Mouse (Mus musculus) ovary, postnatal 10 days (tissue): ENCODE data around the gene Tmem51.

Experiments used
- DNase-seq: peaks from one replicate; pipeline ENCODE4 v3.0.0; 2022; ENCODE audit warnings: low spot score

Tmem51 gene

DNA sequence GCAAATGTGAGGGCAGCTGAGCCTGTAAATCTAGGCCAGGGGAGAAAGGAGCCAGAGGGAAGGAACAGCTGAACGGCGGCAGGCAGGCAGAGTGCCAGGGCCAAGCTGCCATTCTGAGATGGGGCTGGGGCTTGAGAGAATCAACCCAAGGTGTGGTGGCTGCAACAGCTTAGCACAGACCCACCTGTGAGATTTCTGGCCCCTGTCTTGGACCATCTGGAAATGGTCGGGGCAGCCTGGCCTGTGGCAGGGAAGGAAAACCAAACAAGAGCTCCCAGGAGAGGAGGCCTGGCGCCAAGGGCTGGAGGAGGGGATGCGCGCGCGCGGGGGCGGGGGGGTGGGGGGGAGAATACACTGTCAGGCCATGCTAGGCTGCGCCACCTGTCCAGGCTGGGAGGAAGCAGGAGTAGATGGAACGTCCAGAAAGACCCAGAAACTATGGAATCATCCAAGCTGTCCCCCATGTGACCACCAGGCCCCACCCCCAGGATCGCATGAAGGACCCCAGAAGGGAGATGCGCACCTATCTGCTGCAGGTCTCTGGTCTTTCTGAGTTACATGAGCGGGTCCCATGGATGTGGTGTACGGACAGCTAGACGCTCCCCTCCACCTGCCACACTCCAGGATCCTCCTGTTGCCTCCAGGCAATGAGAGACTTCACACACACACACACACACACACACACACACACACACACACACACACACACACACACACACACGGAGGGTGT, 3.0 kb downstream of the Tmem51 start:
- no peak for DNase-seq

- DNase-seq = no peak
Observed at GRCm38 (mm10) chr4:142080487-142080767, 3.7 kb downstream of the Tmem51 start.

DNA sequence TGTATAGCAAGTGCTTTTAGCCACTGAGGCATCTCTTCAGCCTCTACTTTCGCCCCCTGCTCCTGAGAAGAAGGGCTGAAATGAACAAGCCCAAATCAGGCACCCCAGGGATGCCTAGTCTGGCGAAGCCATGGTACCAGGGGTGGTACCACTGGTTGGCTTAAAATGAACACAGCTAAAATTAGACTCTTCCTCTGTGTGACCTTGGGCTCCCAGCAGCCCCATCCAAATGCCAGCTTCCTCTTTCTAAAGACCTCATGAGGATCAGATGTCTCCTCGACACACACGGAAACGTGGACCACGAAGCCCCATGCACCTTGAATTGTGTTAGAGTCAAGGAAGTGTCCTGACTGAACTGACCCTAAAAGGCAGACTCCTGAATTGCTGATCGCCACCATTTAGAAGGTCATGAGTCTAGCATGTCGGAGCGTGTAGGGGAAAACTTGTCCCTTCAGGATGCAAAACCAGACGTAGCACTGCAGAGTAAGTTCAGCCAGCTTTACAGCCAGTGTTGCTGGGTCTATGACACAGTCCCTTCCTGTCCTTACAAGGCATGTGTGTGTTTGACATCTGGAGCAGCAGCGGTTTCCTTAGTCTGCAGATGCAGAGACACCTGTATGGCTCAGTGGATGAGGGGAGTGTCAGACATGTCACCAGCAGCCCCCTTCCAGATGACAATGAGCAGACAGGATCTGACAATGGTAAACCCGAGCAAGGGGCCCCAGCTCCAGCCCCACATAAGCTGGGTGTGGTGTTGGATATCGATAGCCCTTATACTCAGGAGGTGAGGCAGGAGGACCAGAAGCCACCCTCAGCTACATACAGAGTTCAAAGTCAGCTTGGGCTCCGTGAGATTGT, 4.2 kb downstream of the Tmem51 start:
- no peak for DNase-seq

DNA sequence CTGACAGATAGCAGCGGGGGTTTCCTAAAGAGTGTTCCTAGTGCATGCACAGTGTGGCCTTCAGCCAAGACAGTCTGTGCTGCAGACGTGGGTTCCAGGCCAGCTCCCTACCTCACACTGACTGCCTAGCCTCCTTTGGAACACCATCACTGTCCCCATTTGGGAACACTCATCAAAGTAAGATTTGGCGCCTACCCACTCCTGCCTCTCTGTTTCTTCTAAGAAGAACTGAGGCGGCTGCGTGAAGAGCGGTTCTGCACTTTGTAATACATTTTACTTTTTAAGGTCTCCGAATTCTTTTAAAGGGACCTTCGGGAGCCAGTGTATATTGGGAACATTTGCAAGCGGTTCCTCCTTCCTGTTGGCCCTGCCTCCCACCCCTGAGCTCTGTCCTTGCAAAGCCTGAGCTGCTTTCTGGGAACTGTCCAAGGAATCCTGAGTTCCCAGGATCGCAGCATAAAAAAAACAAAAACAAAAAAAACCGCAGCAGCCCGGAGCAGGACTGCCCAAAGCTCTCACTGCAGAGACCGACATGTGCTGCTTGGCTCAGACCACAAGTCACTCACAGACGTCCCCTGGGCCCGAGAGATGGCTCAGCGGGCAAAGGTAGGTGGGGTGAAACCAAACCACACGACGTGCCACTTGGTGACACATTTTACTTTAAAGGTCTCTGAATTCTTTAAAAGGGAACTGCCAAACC, 6.4 kb downstream of the Tmem51 start:
- DNase-seq = no peak

DNA sequence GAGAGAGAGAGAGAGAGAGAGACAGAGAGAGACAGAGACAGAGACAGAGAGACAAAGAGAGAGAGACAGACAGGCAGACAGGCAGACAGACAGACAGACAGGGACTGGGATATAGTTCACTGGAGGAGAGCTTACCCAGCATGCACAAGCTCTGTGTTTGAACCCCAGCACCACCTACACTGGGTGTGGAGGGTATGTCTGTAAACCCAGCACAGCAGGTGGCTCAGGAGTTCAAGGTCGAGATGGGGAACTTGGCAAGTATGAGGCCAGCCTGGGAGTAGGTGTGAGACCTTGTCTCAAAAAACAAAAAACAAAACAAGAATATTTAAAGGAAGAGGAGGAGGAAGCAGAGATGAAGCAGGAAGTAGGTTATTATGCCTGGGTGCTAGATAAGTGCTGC, 7.2 kb downstream of the Tmem51 start:
- DNase-seq = no peak

DNA sequence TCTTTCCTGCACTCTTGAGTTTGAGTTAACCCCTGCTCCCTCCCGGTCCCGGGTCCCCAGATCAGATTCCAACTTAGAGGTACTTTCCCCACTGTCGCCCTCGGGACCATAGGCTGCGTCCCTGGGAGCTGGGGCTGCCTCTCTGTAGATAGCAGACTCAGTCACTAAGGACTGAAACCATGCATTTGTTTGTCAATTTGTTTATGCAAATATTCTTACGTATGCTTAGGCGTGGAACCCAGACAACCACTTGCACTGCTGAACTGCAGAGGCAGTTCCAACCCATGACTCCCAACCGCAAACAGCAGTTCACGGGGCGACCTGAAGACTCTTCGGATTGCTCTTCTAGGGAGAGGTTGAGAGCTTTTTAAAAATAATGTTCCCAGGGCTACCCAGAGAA, 8.2 kb downstream of the Tmem51 start:
- DNase-seq = no peak

DNA sequence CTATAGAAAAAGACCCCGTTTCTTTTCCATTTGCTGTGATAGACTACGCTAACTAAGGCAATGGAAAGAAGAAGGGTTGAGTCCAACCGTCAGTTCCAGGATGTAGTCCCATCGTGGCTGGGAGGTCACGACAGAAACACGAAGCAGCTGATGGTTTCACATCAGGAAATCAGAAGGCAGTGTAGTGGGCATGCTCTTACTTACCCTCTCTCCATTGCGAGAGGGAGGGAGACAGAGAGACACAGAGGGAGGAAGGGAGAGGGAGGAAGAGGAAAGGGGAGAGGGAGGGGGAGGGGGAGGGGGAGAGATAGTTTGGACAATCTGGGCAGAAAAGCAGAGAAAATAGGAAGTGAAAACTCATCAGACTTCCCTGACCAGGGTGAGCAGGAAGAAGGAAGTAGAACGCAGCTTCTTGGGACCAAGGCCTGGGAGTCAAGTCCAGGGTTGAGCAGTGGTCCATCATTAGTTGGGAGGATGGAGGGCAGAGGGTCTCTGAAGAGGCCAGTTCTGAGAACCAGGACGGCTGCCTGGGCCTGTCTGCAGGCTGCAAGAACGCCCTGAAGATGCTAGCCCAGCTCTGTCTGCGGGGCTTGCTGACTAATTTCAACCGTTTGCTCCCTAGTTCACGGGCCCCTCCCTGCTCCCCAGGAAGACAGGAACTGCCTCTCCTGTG, 9.9 kb downstream of the Tmem51 start:
- no peak for DNase-seq

DNA sequence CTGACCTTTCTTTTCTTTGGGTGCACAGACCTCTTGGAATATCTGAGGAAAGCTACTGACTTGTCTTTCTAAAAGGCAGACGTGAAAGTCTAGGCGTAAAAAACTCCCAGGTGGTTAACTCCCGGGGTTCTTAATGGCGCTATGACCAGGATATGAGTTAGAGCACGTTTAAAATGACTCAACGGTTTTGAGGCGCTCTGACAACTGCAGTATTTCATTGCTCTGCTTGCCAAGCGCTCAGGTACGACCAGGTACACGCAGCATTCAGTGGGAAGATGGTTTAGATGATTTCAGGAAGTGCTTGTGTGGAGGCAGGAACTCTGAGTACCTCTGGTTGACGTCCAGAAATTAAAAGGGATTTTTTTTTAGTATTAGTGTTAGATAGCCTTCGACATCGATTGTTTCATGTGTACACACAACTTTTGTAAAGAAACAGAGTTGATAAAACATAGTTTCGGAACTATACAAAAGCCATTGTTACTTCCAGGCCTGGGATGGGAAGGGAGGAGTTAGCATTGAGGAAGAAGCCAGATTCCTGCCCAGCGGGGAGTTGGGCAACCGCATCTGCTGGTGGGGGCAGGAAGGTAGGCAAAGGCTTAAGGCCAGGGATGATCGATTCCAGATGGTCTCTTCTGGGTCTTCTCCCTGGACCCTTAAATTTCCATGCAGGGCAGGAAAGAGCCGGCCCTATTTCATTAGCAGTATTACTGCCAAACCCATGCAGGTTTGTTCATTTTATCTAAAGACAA, 12.7 kb downstream of the Tmem51 start:
- no peak for DNase-seq

DNA sequence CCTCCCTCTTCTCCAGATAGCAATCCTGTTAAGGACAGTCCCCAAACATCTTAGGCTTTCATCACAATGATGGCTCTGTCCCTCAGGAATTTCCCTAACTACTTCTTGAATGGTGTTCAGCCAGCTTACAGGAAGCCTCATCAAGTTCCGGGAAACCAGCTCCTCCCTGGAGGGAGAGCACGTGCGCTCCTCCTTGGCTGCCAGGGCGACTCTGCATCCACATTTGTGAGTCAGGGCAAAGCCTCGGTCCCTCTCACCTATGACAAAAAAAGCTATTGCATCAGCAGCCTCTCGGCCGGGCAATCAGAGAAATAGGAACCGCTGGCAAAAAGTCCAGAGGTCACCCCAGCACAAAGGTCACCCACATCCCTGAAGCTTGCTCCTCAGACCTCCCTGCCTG, 13.3 kb downstream of the Tmem51 start:
- DNase-seq = no peak

- DNase-seq = no peak
Observed at GRCm38 (mm10) chr4:142068899-142069812, 14.9 kb downstream of the Tmem51 start.

- DNase-seq = no peak
Observed at GRCm38 (mm10) chr4:142066576-142066975, 17.5 kb downstream of the Tmem51 start.

GRCm38 (mm10) chr4:142065835-142066234, 18.3 kb downstream of the Tmem51 start:
- no peak for DNase-seq

DNA sequence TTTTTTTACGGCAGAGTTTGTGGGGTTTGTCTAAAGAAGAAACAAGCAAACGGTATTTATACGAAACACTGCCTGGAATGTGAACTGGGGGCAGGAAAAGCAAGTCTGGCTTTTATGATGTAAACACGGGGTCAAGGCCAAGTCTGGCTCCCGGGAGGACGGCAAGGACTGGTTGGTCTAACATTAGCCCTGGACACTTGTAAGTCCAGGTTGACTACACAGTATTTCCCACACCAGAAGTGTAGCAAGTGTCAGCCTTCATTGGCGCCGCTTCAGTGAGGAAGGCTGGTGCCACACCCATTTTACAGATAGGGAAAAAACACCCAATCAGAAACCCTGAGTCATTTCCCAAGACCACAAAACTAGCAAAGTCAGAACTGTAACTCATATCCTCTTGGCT, 18.8 kb downstream of the Tmem51 start:
- no peak for DNase-seq

DNA sequence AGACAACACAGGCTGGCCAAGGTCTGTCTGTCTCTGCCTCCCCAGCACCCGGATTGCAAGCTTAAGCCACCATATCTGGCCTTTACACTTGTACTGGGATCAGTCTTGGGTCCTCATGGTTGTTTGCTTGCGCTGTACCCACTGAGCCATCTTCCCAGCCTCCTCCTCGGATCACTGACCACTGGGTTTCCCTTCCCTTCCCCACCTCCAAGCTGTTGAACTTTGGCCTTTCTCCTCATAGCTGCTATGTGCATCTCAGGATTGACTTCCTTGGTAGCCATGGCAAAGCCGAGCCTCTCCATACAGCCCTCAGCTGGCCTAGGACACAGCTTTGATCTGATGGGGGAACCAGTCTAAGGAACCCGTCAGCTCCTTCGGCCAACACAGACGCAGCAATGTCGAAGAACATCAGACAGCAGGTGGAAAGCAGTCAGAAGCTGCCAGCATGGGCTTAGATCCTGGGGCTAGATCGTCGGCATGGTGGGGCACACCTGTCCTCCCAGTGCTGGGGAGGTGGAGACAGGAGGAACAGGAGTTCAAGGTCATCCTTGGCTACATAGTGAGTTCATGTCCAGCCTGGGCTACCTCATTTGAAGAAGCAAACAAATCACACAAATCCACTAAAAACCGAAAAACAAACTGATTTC, 19.4 kb downstream of the Tmem51 start:
- no peak for DNase-seq

GRCm38 (mm10) chr4:142063057-142063534, 21.0 kb downstream of the Tmem51 start:
- no peak for DNase-seq

DNA sequence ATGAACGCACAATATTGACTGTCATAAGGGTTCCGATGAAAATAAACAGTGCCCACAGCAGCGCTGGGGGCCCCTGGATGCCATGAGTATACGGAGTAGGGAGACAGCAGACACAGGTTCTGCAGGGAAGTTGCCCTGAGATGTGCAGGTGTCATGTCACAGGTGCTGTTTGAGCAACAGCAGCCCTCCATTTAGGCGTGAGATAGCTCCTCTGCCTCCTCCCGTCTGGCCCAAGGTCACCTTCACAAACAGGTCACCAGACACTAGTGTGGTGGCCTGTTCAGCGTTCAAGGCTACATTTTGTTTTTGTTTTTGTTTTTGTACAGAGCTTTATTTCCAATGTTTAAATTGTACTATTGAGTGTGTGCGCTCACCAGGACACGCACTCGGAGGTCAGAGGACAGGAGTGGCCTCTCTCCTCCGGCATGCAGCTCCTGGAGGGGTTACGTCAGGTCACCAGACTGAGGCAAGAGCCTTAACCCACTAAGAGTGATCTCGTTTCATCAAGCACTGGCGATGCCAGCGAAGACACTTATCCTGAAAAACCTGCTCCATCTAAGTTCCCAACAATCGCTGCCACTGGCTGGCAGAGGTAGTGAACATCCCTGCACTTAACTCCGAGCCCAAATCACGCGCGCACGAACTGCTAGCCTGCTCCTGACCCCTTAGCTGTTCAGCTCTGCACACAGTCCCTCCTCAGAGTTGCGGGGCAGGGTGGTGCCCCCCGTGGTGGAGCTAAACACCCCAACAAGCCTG, 22.4 kb downstream of the Tmem51 start:
- DNase-seq = no peak

DNA sequence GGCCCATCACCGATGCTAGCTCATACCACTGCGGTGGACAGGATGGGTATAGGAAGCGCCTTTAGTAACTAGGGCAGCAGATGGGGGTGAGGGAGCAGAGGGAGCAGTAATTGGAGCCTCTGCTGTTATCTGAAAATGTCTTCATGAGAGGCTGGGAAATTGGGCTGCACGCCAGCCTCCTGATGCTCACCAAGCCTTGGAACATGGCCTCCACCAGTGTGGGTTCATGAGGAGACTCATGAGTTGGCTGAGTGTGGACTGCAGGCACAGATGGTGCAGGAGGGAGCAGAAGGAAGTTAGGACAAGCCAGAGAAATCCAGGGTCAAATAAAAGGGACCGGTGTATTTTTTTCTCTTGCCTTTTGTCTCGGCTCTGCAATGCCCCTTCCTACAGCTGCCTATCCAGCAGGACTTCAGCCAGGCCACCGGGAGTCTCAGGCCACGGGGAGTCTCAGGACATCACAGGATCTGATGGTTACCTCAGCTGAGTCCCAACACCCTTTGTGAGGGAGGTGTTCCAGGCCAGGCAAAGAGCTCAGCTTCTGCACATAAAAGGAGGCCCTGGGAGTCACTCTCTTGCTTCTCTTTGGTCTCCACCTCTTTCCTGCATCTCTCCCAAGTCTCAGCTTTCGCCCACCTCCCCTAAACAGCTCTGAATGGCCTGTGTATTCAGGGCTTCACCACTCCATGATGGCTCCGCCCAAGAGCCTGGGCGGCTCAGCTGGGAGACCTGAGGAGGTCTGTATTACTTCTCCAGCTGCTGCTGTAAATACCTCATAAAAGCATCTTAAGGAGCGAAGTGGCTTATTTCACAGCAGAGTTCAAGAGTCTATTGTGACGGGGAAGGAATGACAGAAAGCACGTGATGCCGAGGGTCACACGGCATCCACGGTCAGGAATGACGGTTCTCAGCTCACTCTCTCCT, 23.4 kb downstream of the Tmem51 start:
- no peak for DNase-seq

DNA sequence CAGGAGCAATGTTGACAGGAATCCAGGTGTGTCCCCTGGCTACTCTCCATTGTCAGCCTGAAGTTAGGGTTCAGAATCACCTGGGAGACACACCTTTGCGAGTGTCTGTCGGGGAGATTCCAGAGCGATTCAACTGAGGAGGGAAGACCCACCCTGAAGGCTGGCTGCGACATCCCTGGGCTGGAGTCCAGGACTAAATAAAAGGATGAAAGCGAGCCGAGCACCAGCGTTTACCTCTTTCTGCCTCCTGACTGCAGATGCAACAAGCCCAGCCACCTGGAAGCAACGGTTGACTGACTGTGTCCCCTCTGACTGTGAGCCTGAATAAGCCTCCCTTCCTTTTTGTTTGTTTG, 24.3 kb downstream of the Tmem51 start:
- DNase-seq = no peak
